Mouse (Mus musculus) limb, embryonic 11.5 days (tissue): ENCODE measurements at regions not wholly inside any gene's neighbourhood (a gene's known extent, or its start where the extent isn't known, plus 50 kb on each side); places are given as distances from the start of the nearest gene placed in this dataset.

Source experiments
- ATAC-seq: fragments of 200-750 bp; cut with Nextera tagmentation; 2 replicates; pipeline ENCODE4 v1.8.0; 2017; ENCODE audit warnings: low read depth; ENCODE audit not compliant: insufficient number of reproducible peaks, low FRiP score, low TSS enrichment
- DNase-seq: peaks from one replicate; pipeline ENCODE4 v3.0.0-alpha.2; 2015; ENCODE audit warnings: low spot score
- H3K27ac ChIP-seq: fragments of 300-500 bp; sonication (generic); replicated peaks from 2 replicates; pipeline ENCODE4 v1.5.1; 2014; ENCODE audit warnings: low read depth, mild to moderate bottlenecking, low read length
- H3K27me3 ChIP-seq: fragments of 300-500 bp; sonication (generic); 2 replicates; pipeline ENCODE4 v1.6.1; 2014; ENCODE audit warnings: mild to moderate bottlenecking, low read length, mixed read lengths; ENCODE audit not compliant: control insufficient read depth, insufficient read depth
- H3K36me3 ChIP-seq: fragments of 300-500 bp; sonication (generic); 2 replicates; pipeline ENCODE4 v1.6.1; 2014; ENCODE audit warnings: mild to moderate bottlenecking, low read length, moderate library complexity, mixed read lengths; ENCODE audit not compliant: control insufficient read depth, insufficient read depth
- H3K4me1 ChIP-seq: fragments of 300-500 bp; sonication (generic); 2 replicates; pipeline ENCODE4 v1.6.1; 2014; ENCODE audit warnings: low read length, mixed read lengths; ENCODE audit not compliant: control insufficient read depth, insufficient read depth
- H3K4me2 ChIP-seq: fragments of 300-500 bp; sonication (generic); 2 replicates; pipeline ENCODE4 v1.6.1; 2014; ENCODE audit warnings: low read depth, mild to moderate bottlenecking, moderate library complexity; ENCODE audit not compliant: severe bottlenecking
- H3K4me3 ChIP-seq: fragments of 300-500 bp; sonication (generic); 2 replicates; pipeline ENCODE4 v1.5.1; 2014; ENCODE audit warnings: low read depth, low read length
- H3K9ac ChIP-seq: fragments of 300-500 bp; sonication (generic); 2 replicates; pipeline ENCODE4 v1.6.1; 2014; ENCODE audit warnings: mild to moderate bottlenecking, low read length
- H3K9me3 ChIP-seq: fragments of 300-500 bp; sonication (generic); 2 replicates; pipeline ENCODE4 v1.6.1; 2016; ENCODE audit warnings: low read length; ENCODE audit not compliant: control insufficient read depth
- WGBS: fragments of 180-500 bp; shearing (Covaris S2); extraction: QIAGEN DNeasy Blood & Tissue Kit; methylation state at CpG from one replicate; pipeline ENCODE4 v1.1.7; 2014; 5-methylcytosine and 5-hydroxymethylcytosine counted together

- H3K9ac ChIP-seq, result no peak overlapping the region
- no peaks in the 10 kb centered on the region for H3K4me1 ChIP-seq
- no peaks in the 10 kb centered on the region for H3K36me3 ChIP-seq
- no peaks in the 10 kb centered on the region for H3K9me3 ChIP-seq
- DNase-seq (no peak), ATAC-seq (no peak)
- WGBS, result 87% methylated on average over 15 of the region's 15 CpGs
- no peaks in the 10 kb centered on the region for H3K27me3 ChIP-seq
- H3K4me2 ChIP-seq, result no peak overlapping the region
- no peak overlapping the region for H3K4me3 ChIP-seq
- H3K27ac ChIP-seq, result no peak overlapping the region
These were observed 448.2 kb downstream of the Atp23 start for GRCm38 (mm10) chr10:126452757-126453528.

DNA sequence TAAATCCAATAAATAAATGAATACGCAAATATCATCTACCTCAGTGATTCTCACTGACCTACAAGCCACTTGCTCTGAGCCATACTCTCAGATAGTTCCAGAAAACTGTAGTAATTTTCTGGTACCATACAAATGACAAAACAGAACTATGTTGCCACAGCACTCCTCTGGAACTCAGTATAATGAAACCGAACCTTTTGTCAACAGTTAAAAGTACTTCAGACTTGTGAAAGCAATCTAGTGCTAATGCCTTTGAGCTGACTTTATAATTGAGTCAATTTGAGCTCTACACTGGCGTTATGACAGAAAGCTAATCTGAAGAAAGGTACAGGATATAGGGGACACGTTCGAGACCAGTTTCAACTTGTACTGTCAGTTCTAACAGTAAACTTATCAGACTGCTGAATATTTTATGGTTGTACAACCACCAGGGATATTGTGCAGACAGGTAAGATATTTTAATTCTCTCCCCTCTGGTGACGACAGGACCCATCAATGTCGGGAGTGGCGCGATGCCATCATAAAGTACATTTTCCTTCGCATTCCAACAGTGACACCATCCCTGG, 449.0 kb downstream of the Atp23 start:
- Histone ChIP-seq H3K27ac (no peak overlapping the region), H3K9me3 (no peaks in the 10 kb centered on the region), H3K27me3 (no peaks in the 10 kb centered on the region), H3K9ac (no peak overlapping the region), H3K4me1 (no peaks in the 10 kb centered on the region), H3K36me3 (no peaks in the 10 kb centered on the region), H3K4me2 (no peak overlapping the region), H3K4me3 (no peak overlapping the region)
- no peak for ATAC-seq
- WGBS, result 87% methylated on average over 10 of the region's 10 CpGs
- DNase-seq, result no peak

DNA sequence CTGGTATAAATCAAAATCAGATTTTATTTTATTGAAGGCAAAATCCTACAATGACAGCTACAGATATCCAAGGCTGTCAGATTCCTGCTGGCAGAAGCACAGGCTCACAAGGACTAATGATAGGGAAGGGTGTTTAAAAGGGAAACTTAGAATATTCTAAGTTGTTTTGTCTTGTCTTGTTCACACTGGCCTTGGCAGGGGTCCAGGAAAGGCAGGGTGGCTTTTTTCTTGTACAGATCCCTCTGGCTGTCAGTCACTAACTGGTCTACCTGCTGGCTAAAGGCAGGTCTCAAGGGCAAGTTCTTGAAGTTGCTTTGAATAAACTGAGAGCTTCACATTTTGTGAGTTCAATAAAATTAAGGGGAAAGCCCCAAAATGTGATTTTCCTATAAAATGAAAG, 465.3 kb downstream of the Lrig3 start:
- Histone ChIP-seq H3K36me3 (no peaks in the 10 kb centered on the region), H3K4me1 (no peaks in the 10 kb centered on the region), H3K4me2 (no peak overlapping the region), H3K9me3 (no peaks in the 10 kb centered on the region), H3K27me3 (no peaks in the 10 kb centered on the region), H3K9ac (no peak overlapping the region), H3K4me3 (no peak overlapping the region), H3K27ac (no peak overlapping the region)
- DNase-seq (no peak), ATAC-seq (no peak)

- Histone ChIP-seq H3K27me3 (no peaks in the 10 kb centered on the region), H3K4me2 (no peak overlapping the region), H3K4me1 (no peaks in the 10 kb centered on the region), H3K36me3 (no peaks in the 10 kb centered on the region), H3K27ac (no peak overlapping the region), H3K9me3 (no peaks in the 10 kb centered on the region), H3K9ac (no peak overlapping the region), H3K4me3 (no peak overlapping the region)
- 91% methylated on average over 8 of the region's 8 CpGs for WGBS
- ATAC-seq (no peak), DNase-seq (no peak)
These were observed 464.4 kb downstream of the Lrig3 start for GRCm38 (mm10) chr10:126430346-126430745.

DNA sequence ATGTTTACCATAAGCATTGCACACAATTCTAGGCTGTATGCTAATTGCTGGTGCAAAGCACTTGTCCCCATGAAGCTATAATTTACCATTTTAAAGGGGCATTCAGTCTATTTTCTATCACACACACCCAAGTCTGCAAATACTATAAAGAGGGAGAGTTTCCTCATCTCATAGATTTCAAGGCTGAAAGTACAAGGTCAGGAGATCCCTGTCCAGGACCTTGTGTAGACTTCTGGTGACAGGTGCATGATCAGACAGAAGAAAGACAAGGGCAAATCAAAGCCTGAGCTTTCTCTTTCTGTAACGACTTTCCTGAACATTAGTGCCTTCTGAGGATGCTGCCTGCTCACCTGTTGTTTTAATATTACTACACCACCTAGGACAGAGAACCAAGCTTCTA, 463.5 kb downstream of the Lrig3 start:
- H3K4me2 ChIP-seq, result no peak overlapping the region
- ATAC-seq, result no peak
- H3K27me3 ChIP-seq, result no peaks in the 10 kb centered on the region
- H3K4me3 ChIP-seq, result no peak overlapping the region
- no peaks in the 10 kb centered on the region for H3K9me3 ChIP-seq
- DNase-seq, result no peak
- 92% methylated on average over 1 of the region's 1 CpGs for WGBS
- no peak overlapping the region for H3K27ac ChIP-seq
- no peaks in the 10 kb centered on the region for H3K36me3 ChIP-seq
- no peak overlapping the region for H3K9ac ChIP-seq
- H3K4me1 ChIP-seq, result no peaks in the 10 kb centered on the region

GRCm38 (mm10) chr10:126422066-126422465, 456.1 kb downstream of the Lrig3 start:
- no peak for ATAC-seq
- H3K27ac ChIP-seq, result no peak overlapping the region
- WGBS, result 73% methylated on average over 6 of the region's 6 CpGs

GRCm38 (mm10) chr10:126413786-126414185, 447.8 kb downstream of the Lrig3 start:
- no peak for ATAC-seq
- Histone ChIP-seq H3K27me3 (no peaks in the 10 kb centered on the region), H3K4me1 (no peaks in the 10 kb centered on the region), H3K9me3 (no peaks in the 10 kb centered on the region; the same call in 1 of the 2 replicates), H3K27ac (no peak overlapping the region), H3K4me3 (no peak overlapping the region), H3K4me2 (no peak overlapping the region), H3K36me3 (no peaks in the 10 kb centered on the region), H3K9ac (no peak overlapping the region)
- no peak for DNase-seq
- WGBS, result 40% methylated on average over 7 of the region's 7 CpGs

More at GRCm38 (mm10) chr10:126422066-126422465, 456.1 kb downstream of the Lrig3 start:
- DNase-seq, result no peak
- no peak overlapping the region for H3K4me3 ChIP-seq
- no peak overlapping the region for H3K4me2 ChIP-seq
- H3K36me3 ChIP-seq, result no peaks in the 10 kb centered on the region
- no peaks in the 10 kb centered on the region for H3K4me1 ChIP-seq
- H3K9me3 ChIP-seq, result no peaks in the 10 kb centered on the region
- H3K9ac ChIP-seq, result no peak overlapping the region
- no peaks in the 10 kb centered on the region for H3K27me3 ChIP-seq

DNA sequence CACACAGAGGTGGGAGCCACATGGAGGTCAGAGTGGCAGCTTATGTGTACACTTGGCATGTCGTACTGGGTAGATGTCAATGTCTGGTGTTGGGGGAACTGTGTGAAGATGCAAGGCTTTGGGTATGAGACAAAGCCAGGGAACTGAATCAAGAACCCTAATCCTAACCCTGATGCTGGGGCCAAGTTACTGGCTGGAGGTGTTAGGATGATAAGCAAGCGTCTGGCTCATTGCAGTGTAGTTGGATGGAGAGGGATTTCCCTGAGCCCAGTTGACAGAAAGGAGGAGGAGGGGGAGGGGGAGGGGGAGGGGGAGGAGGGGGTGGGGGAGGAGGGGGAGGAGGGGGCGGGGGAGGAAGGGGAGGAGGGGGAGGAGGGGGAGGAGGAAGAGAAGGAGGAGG, 426.3 kb downstream of the Lrig3 start:
- Histone ChIP-seq H3K4me1 (no peaks in the 10 kb centered on the region), H3K27ac (no peak overlapping the region), H3K36me3 (no peaks in the 10 kb centered on the region), H3K4me2 (no peak overlapping the region), H3K9ac (no peak overlapping the region), H3K27me3 (no peaks in the 10 kb centered on the region), H3K9me3 (no peaks in the 10 kb centered on the region), H3K4me3 (no peak overlapping the region)
- WGBS, result 86% methylated on average over 1 of the region's 3 CpGs
- DNase-seq (no peak), ATAC-seq (no peak)

- no peaks in the 10 kb centered on the region for H3K36me3 ChIP-seq
- 88% methylated on average over 6 of the region's 6 CpGs for WGBS
- H3K4me3 ChIP-seq, result no peak overlapping the region
- H3K27ac ChIP-seq, result no peak overlapping the region
- H3K27me3 ChIP-seq, result no peaks in the 10 kb centered on the region
- no peak overlapping the region for H3K9ac ChIP-seq
- DNase-seq (no peak), ATAC-seq (no peak)
- H3K9me3 ChIP-seq, result no peaks in the 10 kb centered on the region
- H3K4me2 ChIP-seq, result no peak overlapping the region
- H3K4me1 ChIP-seq, result no peaks in the 10 kb centered on the region
These were observed 425.8 kb downstream of the Lrig3 start for GRCm38 (mm10) chr10:126391770-126392169.
